Mouse (Mus musculus) cerebellum, adult 2 months (tissue): Measurements from ENCODE around the gene Arid3b. TPM values are rescaled to one million over a fixed set of nuclear protein-coding genes. Genes with fewer than 3 reads are reported as not detected.

Experiments
- DNase-seq, 2 experiments: peaks; one replicate each; pipeline ENCODE4 v3.0.0; 2021
- H3K27ac ChIP-seq: fragments of 200-500 bp; 2 replicates; pipeline ENCODE4 v1.5.1; 2012; ENCODE audit warnings: low read length, control low read depth, inconsistent platforms; ENCODE audit not compliant: insufficient read depth
- H3K27me3 ChIP-seq: fragments of 200-500 bp; 2 replicates; pipeline ENCODE4 v1.6.1; 2012; ENCODE audit warnings: inconsistent platforms, mild to moderate bottlenecking, low read length, moderate library complexity; ENCODE audit not compliant: control insufficient read depth, insufficient read depth
- H3K4me1 ChIP-seq: fragments of 200-500 bp; 2 replicates; pipeline ENCODE4 v1.6.1; 2011; ENCODE audit warnings: low read length; ENCODE audit not compliant: control insufficient read depth, insufficient read depth
- H3K4me3 ChIP-seq: fragments of 200-500 bp; replicated peaks from 2 replicates; pipeline ENCODE3; 2011; ENCODE audit warnings: mild to moderate bottlenecking, low read depth, low read length, control low read depth; ENCODE audit not compliant: insufficient read depth
- CTCF ChIP-seq: fragments of 200-500 bp; IDR thresholded peaks from 2 replicates; pipeline ENCODE4 v1.5.1; 2011; ENCODE audit warnings: low read depth, mild to moderate bottlenecking, control low read depth, low read length, moderate library complexity, borderline replicate concordance; ENCODE audit not compliant: insufficient read depth
- POLR2A ChIP-seq: fragments of 200-500 bp; IDR thresholded peaks from 2 replicates; pipeline ENCODE4 v1.6.1; 2011; ENCODE audit warnings: low read length, control low read depth, borderline replicate concordance; ENCODE audit not compliant: insufficient read depth
- WGBS: fragments of 180-500 bp; shearing (Covaris S2); methylation state at CpG from one replicate; pipeline ENCODE4 v1.1.7; 2018; 5-methylcytosine and 5-hydroxymethylcytosine counted together
- polyA plus RNA-seq: library from polyadenylated mRNA; depleted of rRNA; stranded (reverse); fragments of >200 nt; gene quantifications from 2 replicates; pipeline ENCODE4 v1.2.3, GENCODE M21; 2012

Gene Arid3b
- polyA plus RNA-seq, 1 experiment: 5.8 TPM

- H3K27ac ChIP-seq: no peak overlapping the region
- H3K4me1 ChIP-seq: no peaks in the 10 kb centered on the region; the same call in 1 of the 2 replicates
- TF ChIP-seq CTCF (no peak), POLR2A (no peak)
- 64% methylated on average over 4 of the region's 4 CpGs for WGBS
- no peak for DNase-seq
- no peaks in the 10 kb centered on the region for H3K27me3 ChIP-seq
- no peak overlapping the region for H3K4me3 ChIP-seq
Observed at GRCm38 (mm10) chr9:57807174-57807651, 29.4 kb downstream of the Arid3b start.

- DNase-seq: no peak
- Histone ChIP-seq H3K4me3 (no peak overlapping the region), H3K27ac (no peak overlapping the region), H3K4me1 (no peaks in the 10 kb centered on the region; the same call in 1 of the 2 replicates), H3K27me3 (no peaks in the 10 kb centered on the region)
- TF ChIP-seq POLR2A (no peak), CTCF (no peak)
- 52% methylated on average over 1 of the region's 1 CpGs for WGBS
Observed at GRCm38 (mm10) chr9:57806066-57806481, 30.5 kb downstream of the Arid3b start.

- Histone ChIP-seq H3K4me1 (no peaks in the 10 kb centered on the region; the same call in 1 of the 2 replicates), H3K4me3 (no peak overlapping the region), H3K27me3 (no peaks in the 10 kb centered on the region), H3K27ac (no peak overlapping the region)
- WGBS: 86% methylated on average over 10 of the region's 10 CpGs
- no peak for TF ChIP-seq CTCF
- DNase-seq: no peak
Observed at GRCm38 (mm10) chr9:57805087-57805737, 31.4 kb downstream of the Arid3b start.

- WGBS: 53% methylated on average over 4 of the region's 4 CpGs
Observed at GRCm38 (mm10) chr9:57803839-57804238, 32.8 kb downstream of the Arid3b start.

GRCm38 (mm10) chr9:57803047-57803446, 33.5 kb downstream of the Arid3b start:
- H3K4me3 ChIP-seq: no peak overlapping the region
- 43% methylated on average over 3 of the region's 3 CpGs for WGBS
- H3K27me3 ChIP-seq: no peaks in the 10 kb centered on the region
- DNase-seq: no peak
- TF ChIP-seq CTCF (no peak), POLR2A (no peak)
- no peaks in the 10 kb centered on the region; the same call in 1 of the 2 replicates for H3K4me1 ChIP-seq
- H3K27ac ChIP-seq: no peak overlapping the region

More at GRCm38 (mm10) chr9:57803839-57804238, 32.8 kb downstream of the Arid3b start:
- no peak for DNase-seq
- TF ChIP-seq POLR2A (no peak), CTCF (no peak)
- Histone ChIP-seq H3K4me1 (no peaks in the 10 kb centered on the region; the same call in 1 of the 2 replicates), H3K4me3 (no peak overlapping the region), H3K27ac (no peak overlapping the region), H3K27me3 (no peaks in the 10 kb centered on the region)

- no peak for TF ChIP-seq CTCF
- TF ChIP-seq POLR2A: no peak
Observed at GRCm38 (mm10) chr9:57800325-57800975, 36.1 kb downstream of the Arid3b start.

GRCm38 (mm10) chr9:57798725-57799253, 37.8 kb downstream of the Arid3b start:
- H3K4me1 ChIP-seq: peaks cover 16% of the 10 kb centered on the region
- no peaks in the 10 kb centered on the region for H3K27me3 ChIP-seq
- no peak overlapping the region for H3K4me3 ChIP-seq
- no peak overlapping the region for H3K27ac ChIP-seq
- no peak for TF ChIP-seq POLR2A
- no peak for TF ChIP-seq CTCF
- no peak for DNase-seq
- WGBS: 44% methylated on average over 10 of the region's 10 CpGs

More at GRCm38 (mm10) chr9:57800325-57800975, 36.1 kb downstream of the Arid3b start:
- Histone ChIP-seq H3K4me1 (peaks cover 8% of the 10 kb centered on the region), H3K4me3 (no peak overlapping the region), H3K27ac (no peak overlapping the region), H3K27me3 (no peaks in the 10 kb centered on the region)
- no peak for DNase-seq
- 97% methylated on average over 9 of the region's 9 CpGs for WGBS
